Mouse (Mus musculus) heart, postnatal 0 days (tissue): ENCODE measurements around the gene Spred2. TPM values are rescaled to one million over a fixed set of nuclear protein-coding genes. Genes with fewer than 3 reads are reported as not detected.

Experiments used
- ATAC-seq: fragments of 200-750 bp; cut with Nextera tagmentation; 2 replicates; pipeline ENCODE4 v1.8.0; 2017; ENCODE audit warnings: low read depth, moderate number of reproducible peaks, moderate library complexity; ENCODE audit not compliant: insufficient read depth
- DNase-seq: peaks from one replicate; pipeline ENCODE4 v3.0.0-alpha.2; 2016; ENCODE audit warnings: low spot score
- H3K27ac ChIP-seq: fragments of 300-500 bp; sonication (generic); 2 replicates; pipeline ENCODE4 v1.5.1; 2014; ENCODE audit warnings: low read depth, mild to moderate bottlenecking
- H3K27me3 ChIP-seq: fragments of 300-500 bp; sonication (generic); 2 replicates; pipeline ENCODE4 v1.6.1; 2014; ENCODE audit warnings: low read length, mixed read lengths; ENCODE audit not compliant: control insufficient read depth, insufficient read depth
- H3K36me3 ChIP-seq: fragments of 300-500 bp; sonication (generic); replicated peaks from 2 replicates; pipeline ENCODE4 v1.6.1; 2014; ENCODE audit warnings: low read length, mixed read lengths; ENCODE audit not compliant: control insufficient read depth, insufficient read depth
- H3K4me1 ChIP-seq: fragments of 300-500 bp; sonication (generic); 2 replicates; pipeline ENCODE4 v1.6.1; 2014; ENCODE audit warnings: antibody characterized with exemption; ENCODE audit not compliant: control insufficient read depth, insufficient read depth
- H3K4me2 ChIP-seq: fragments of 300-500 bp; sonication (generic); 2 replicates; pipeline ENCODE4 v1.6.1; 2014; ENCODE audit warnings: low read depth, mild to moderate bottlenecking, low read length, moderate library complexity
- H3K4me3 ChIP-seq: fragments of 300-500 bp; sonication (generic); 2 replicates; pipeline ENCODE4 v1.5.1; 2014; ENCODE audit warnings: low read depth, low read length
- H3K9ac ChIP-seq: fragments of 300-500 bp; sonication (generic); replicated peaks from 2 replicates; pipeline ENCODE4 v1.6.1; 2014; ENCODE audit warnings: low read depth, low read length, mixed read lengths
- H3K9me3 ChIP-seq: fragments of 300-500 bp; sonication (generic); replicated peaks from 2 replicates; pipeline ENCODE4 v1.6.1; 2016; ENCODE audit warnings: low read length; ENCODE audit not compliant: control insufficient read depth
- CTCF ChIP-seq: IDR thresholded peaks from 2 replicates; pipeline ENCODE4 v1.5.1; 2016; ENCODE audit warnings: antibody characterized with exemption, control low read depth, low read depth
- EP300 ChIP-seq: IDR thresholded peaks from 2 replicates; pipeline ENCODE4 v1.6.1; 2016; ENCODE audit warnings: antibody characterized with exemption, low read depth
- WGBS: fragments of 180-500 bp; shearing (Covaris S2); extraction: QIAGEN DNeasy Blood & Tissue Kit; methylation state at CpG from one replicate; pipeline ENCODE4 v1.1.7; 2014; 5-methylcytosine and 5-hydroxymethylcytosine counted together
- polyA plus RNA-seq: library from polyadenylated mRNA; unstranded; fragments of >200 nt; fragmentation: Nextera tagmentation; extraction: Ambion mirVana; gene quantifications from 2 replicates; pipeline ENCODE4 v1.2.1, GENCODE M21; 2015
- total RNA-seq: library from RNA; depleted of rRNA; stranded (reverse); fragments of >200 nt; gene quantifications from 2 replicates; pipeline ENCODE4 v1.2.3, GENCODE M21; 2014; ENCODE audit warnings: low replicate concordance

Gene Spred2
- total and polyA plus RNA-seq, 2 experiments from 2014 or later = 3.2 to 8.2 TPM

DNA sequence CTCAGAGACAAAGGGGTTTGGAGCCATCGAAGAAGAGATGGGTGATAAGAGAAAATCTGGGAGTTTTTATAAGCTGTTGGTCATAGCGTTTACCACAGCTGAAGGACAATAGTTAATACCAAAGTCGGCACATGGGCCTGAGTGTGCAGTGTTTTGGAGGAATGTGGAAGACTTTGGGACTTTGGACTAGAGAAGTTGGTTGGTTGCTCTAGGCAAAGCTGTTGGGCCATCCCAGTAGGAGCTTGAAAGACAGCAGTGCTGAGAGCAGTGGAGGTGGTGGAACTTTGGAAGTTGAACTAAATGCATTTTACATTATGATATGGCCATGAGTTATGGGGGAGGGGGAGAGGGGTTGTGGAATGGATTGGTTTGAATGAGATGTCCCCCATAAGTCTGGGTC is 89.2 kb downstream of the Spred2 start:
- 92% methylated on average over 3 of the region's 3 CpGs for WGBS
- no peaks in the 10 kb centered on the region for H3K27me3 ChIP-seq
- H3K27ac ChIP-seq = no peak overlapping the region
- H3K4me1 ChIP-seq = peaks cover 12% of the 10 kb centered on the region
- ATAC-seq (no peak), DNase-seq (no peak)
- H3K4me3 ChIP-seq = no peak overlapping the region
- H3K4me2 ChIP-seq = no peak overlapping the region
- TF ChIP-seq EP300 (no peak), CTCF (no peak)
- peaks cover 35% of the 10 kb centered on the region for H3K36me3 ChIP-seq
- H3K9ac ChIP-seq = no peak overlapping the region
- H3K9me3 ChIP-seq = no peaks in the 10 kb centered on the region

- no peak for DNase-seq
- no peaks in the 10 kb centered on the region for H3K4me1 ChIP-seq
- H3K27ac ChIP-seq = no peak overlapping the region
- no peak for ATAC-seq
- H3K9me3 ChIP-seq = peaks cover 16% of the 10 kb centered on the region
- WGBS = 98% methylated on average over 13 of the region's 13 CpGs
- no peak overlapping the region for H3K9ac ChIP-seq
- H3K36me3 ChIP-seq = peaks cover 59% of the 10 kb centered on the region
- no peak overlapping the region for H3K4me2 ChIP-seq
- TF ChIP-seq EP300 = no peak
- no peak for TF ChIP-seq CTCF
- no peak overlapping the region for H3K4me3 ChIP-seq
- no peaks in the 10 kb centered on the region for H3K27me3 ChIP-seq
Observed at GRCm38 (mm10) chr11:20017937-20018336, 93.8 kb downstream of the Spred2 start.

GRCm38 (mm10) chr11:20018905-20019304 is 94.7 kb downstream of the Spred2 start:
- H3K36me3 ChIP-seq = peaks cover 59% of the 10 kb centered on the region

GRCm38 (mm10) chr11:20020720-20021119 is 96.5 kb downstream of the Spred2 start:
- Histone ChIP-seq H3K9me3 (peaks cover 16% of the 10 kb centered on the region), H3K36me3 (peaks cover 68% of the 10 kb centered on the region), H3K4me2 (no peak overlapping the region), H3K4me1 (no peaks in the 10 kb centered on the region), H3K9ac (no peak overlapping the region), H3K27ac (no peak overlapping the region), H3K4me3 (no peak overlapping the region), H3K27me3 (no peaks in the 10 kb centered on the region)
- ATAC-seq (no peak), DNase-seq (no peak)
- WGBS = 98% methylated on average over 35 of the region's 35 CpGs
- TF ChIP-seq EP300 (no peak), CTCF (no peak)

More at GRCm38 (mm10) chr11:20018905-20019304, 94.7 kb downstream of the Spred2 start:
- Histone ChIP-seq H3K27ac (no peak overlapping the region), H3K27me3 (no peaks in the 10 kb centered on the region), H3K9me3 (peaks cover 16% of the 10 kb centered on the region), H3K4me1 (no peaks in the 10 kb centered on the region), H3K9ac (no peak overlapping the region), H3K4me3 (no peak overlapping the region), H3K4me2 (no peak overlapping the region)
- TF ChIP-seq CTCF = no peak
- no peak for TF ChIP-seq EP300
- WGBS = 98% methylated on average over 2 of the region's 2 CpGs
- DNase-seq (no peak), ATAC-seq (no peak)

- no peak for ATAC-seq
- no peak overlapping the region for H3K9ac ChIP-seq
- 87% methylated on average over 2 of the region's 2 CpGs for WGBS
- peaks cover 16% of the 10 kb centered on the region for H3K9me3 ChIP-seq
- no peak overlapping the region for H3K27ac ChIP-seq
- no peak overlapping the region for H3K4me3 ChIP-seq
- no peaks in the 10 kb centered on the region for H3K4me1 ChIP-seq
- H3K4me2 ChIP-seq = no peak overlapping the region
- H3K36me3 ChIP-seq = peaks cover 62% of the 10 kb centered on the region
- TF ChIP-seq CTCF = no peak
- TF ChIP-seq EP300 = no peak
- no peaks in the 10 kb centered on the region for H3K27me3 ChIP-seq
- no peak for DNase-seq
Observed at GRCm38 (mm10) chr11:20022462-20022861, 98.3 kb downstream of the Spred2 start.

DNA sequence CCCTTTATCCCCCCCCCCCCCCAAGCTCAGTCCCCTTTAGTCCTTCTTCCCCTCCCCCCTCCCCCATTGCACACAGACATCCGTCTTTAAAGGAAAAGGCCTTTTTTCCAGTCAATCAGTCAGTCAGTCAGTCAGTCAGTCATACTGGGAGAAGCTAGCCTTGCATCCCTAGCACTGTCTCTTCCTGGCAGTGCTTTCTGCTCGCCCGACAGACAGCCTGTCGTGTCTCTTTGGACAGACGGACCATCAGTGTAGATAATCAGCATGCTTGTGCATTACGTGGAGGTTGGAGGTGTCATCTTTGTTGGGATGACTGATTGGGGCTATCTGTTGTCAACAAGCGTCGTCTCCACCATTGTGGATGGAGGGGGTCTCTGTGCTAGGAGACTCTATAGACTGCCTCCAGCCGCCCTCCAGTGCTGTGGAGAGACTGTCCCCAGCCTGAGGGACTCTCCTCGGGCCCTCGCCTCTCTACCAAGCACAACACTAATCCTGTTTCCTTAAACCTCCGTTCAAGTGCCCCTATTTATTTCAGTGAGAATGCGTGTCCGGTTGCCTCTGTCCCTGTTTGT is 98.8 kb downstream of the Spred2 start:
- ATAC-seq = no peak
- H3K4me1 ChIP-seq = no peaks in the 10 kb centered on the region
- H3K4me2 ChIP-seq = no peak overlapping the region
- H3K9me3 ChIP-seq = peaks cover 16% of the 10 kb centered on the region
- H3K9ac ChIP-seq = no peak overlapping the region
- 88% methylated on average over 14 of the region's 14 CpGs for WGBS
- no peaks in the 10 kb centered on the region for H3K27me3 ChIP-seq
- TF ChIP-seq CTCF (no peak), EP300 (no peak)
- DNase-seq = no peak
- H3K36me3 ChIP-seq = peaks cover 57% of the 10 kb centered on the region
- no peak overlapping the region for H3K27ac ChIP-seq
- no peak overlapping the region for H3K4me3 ChIP-seq
